9 mouse cellular contexts compared by ENCODE assay signal in genomic region chr16:18812385-18812910, GRCm38 (mm10). TPM values are rescaled to one million over a fixed set of nuclear protein-coding genes. Genes with fewer than 3 reads are reported as not detected.
DNase-seq lines count a peak whose midpoint lies in the region; ATAC-seq and TF ChIP-seq lines count a peak whose summit lies in the region.
"Had no signal": no experiment of that assay in that cellular context is flagged by ENCODE, and none has a peak within 500 bp of the region (broad histone marks: within the 10 kb centered on the region; RNA-seq: fewer than 3 reads in every experiment).

No protein-coding gene starts in this region.

- H3K4me1 ChIP-seq in heart, embryonic 13.5 days: peaks cover 27% of the 10 kb centered on the region
- H3K4me1 ChIP-seq in ES-E14 (ENCODE audit: control insufficient read depth in 2 of 2, insufficient read depth in 2 of 2, low read length in 2 of 2, poor library complexity in 1 of 2): peaks cover 0 to 3% of the 10 kb centered on the region in 2 experiments; a peak in 1 of 4 replicates
- peaks cover 21% of the 10 kb centered on the region for H3K4me1 ChIP-seq in forebrain, embryonic 15.5 days
- H3K4me1 ChIP-seq in liver, postnatal 0 days (ENCODE audit: insufficient read depth): peaks cover 15% of the 10 kb centered on the region

- ATAC-seq in heart, embryonic 13.5 days (ENCODE audit: extremely low read depth, insufficient number of reproducible peaks, low FRiP score, low TSS enrichment): peak; percentile 29
- no peak for ATAC-seq in forebrain, embryonic 15.5 days (replicated peaks)
- ATAC-seq in liver, postnatal 0 days: peak; percentile 36

- H3K9me3 ChIP-seq in heart, embryonic 13.5 days: no peaks in the 10 kb centered on the region
- H3K9me3 ChIP-seq in ES-E14 (ENCODE audit: control insufficient read depth, insufficient read depth, low read depth, low read length): no peaks in the 10 kb centered on the region
- H3K9me3 ChIP-seq in forebrain, embryonic 15.5 days: no peaks in the 10 kb centered on the region
- no peaks in the 10 kb centered on the region for H3K9me3 ChIP-seq in liver, postnatal 0 days (ENCODE audit: low read length)

- peak overlapping the region; percentile 91 for H3K4me3 ChIP-seq in heart, embryonic 13.5 days
- peak overlapping the region; percentile 83 to 87 for H3K4me3 ChIP-seq in ES-E14 (ENCODE audit: insufficient read depth in 1 of 2, low read depth in 1 of 2, low read length in 2 of 2, poor library complexity in 1 of 2, severe bottlenecking in 1 of 2)
- H3K4me3 ChIP-seq in forebrain, embryonic 15.5 days: peak overlapping the region; percentile 81
- peak overlapping the region; percentile 89 for H3K4me3 ChIP-seq in liver, postnatal 0 days (ENCODE audit: low read depth, low read length)

- H3K27ac ChIP-seq in heart, embryonic 13.5 days (replicated peaks): peak overlapping the region; percentile 76
- peak overlapping the region; percentile 37 for H3K27ac ChIP-seq in ES-E14 (ENCODE audit: insufficient read depth, low read depth, low read length, poor library complexity, severe bottlenecking)
- H3K27ac ChIP-seq in forebrain, embryonic 15.5 days (replicated peaks): peak overlapping the region; percentile 80
- peak overlapping the region; percentile 94 for H3K27ac ChIP-seq in liver, postnatal 0 days (ENCODE audit: low read depth)

- no peaks in the 10 kb centered on the region for H3K27me3 ChIP-seq in heart, embryonic 13.5 days (replicated peaks)
- H3K27me3 ChIP-seq in forebrain, embryonic 15.5 days: no peaks in the 10 kb centered on the region
- H3K27me3 ChIP-seq in liver, postnatal 0 days (ENCODE audit: insufficient read depth, low read length): no peaks in the 10 kb centered on the region

- DNase-seq in heart, adult 9 months (ENCODE audit: low spot score in 2 of 2): no peak
- no peak for DNase-seq in ES-E14 (ENCODE audit: low read depth, low spot score)
- DNase-seq in liver, postnatal 0 days: no peak
- no peak for DNase-seq in natural killer cell, adult 2 months (ENCODE audit: low spot score in 2 of 2)
- DNase-seq in layer of hippocampus, adult 18-20 months (ENCODE audit: low spot score in 2 of 2): no peak
- DNase-seq in right cerebral cortex, adult 2 months (ENCODE audit: low spot score in 2 of 2): no peak

- peak overlapping the region; percentile 95 for H3K4me2 ChIP-seq in heart, embryonic 13.5 days
- peak overlapping the region; percentile 70 for H3K4me2 ChIP-seq in forebrain, embryonic 15.5 days (replicated peaks)
- H3K4me2 ChIP-seq in liver, postnatal 0 days (ENCODE audit: low read depth, low read length): peak overlapping the region; percentile 98

- in situ Hi-C loops in ES-E14 (cut with MboI; ENCODE audit: low sequenced_read_pairs in 2 of 2, unreplicated experiment in 2 of 2): no loop called here

- TF ChIP-seq EP300 in liver, postnatal 0 days (IDR thresholded peaks at IDR 0.05; ENCODE audit: low read depth): no peak

- H3K9ac ChIP-seq in heart, embryonic 13.5 days: peak overlapping the region; percentile 92
- peak overlapping the region; percentile 91 for H3K9ac ChIP-seq in ES-E14 (ENCODE audit: insufficient read depth, low read depth, low read length, poor library complexity, severe bottlenecking)
- peak overlapping the region; percentile 77 for H3K9ac ChIP-seq in forebrain, embryonic 15.5 days (replicated peaks)
- peak overlapping the region; percentile 97 for H3K9ac ChIP-seq in liver, postnatal 0 days (replicated peaks)

- 1% methylated on average over 31 of the region's 31 CpGs for WGBS in heart, embryonic 13.5 days
- 2% methylated on average over 31 of the region's 31 CpGs for WGBS in forebrain, embryonic 15.5 days
- WGBS in liver, postnatal 0 days (ENCODE audit: insufficient replicate concordance): under 1% methylated on average over 31 of the region's 31 CpGs

- H3K36me3 ChIP-seq in heart, embryonic 13.5 days: peaks cover 56% of the 10 kb centered on the region
- peaks cover 18% of the 10 kb centered on the region for H3K36me3 ChIP-seq in ES-E14 (ENCODE audit: control insufficient read depth, insufficient read depth, low read length, poor library complexity, severe bottlenecking)
- H3K36me3 ChIP-seq in forebrain, embryonic 15.5 days: peaks cover 22% of the 10 kb centered on the region; the same call in 1 of the 2 replicates
- H3K36me3 ChIP-seq in liver, postnatal 0 days (replicated peaks; ENCODE audit: insufficient read depth, low read length): peaks cover 34% of the 10 kb centered on the region

- no peak for TF ChIP-seq CTCF in liver, postnatal 0 days (IDR thresholded peaks at IDR 0.05; ENCODE audit: low read depth)

TF ChIP-seq in ES-E14, 5 proteins besides CTCF, POLR2A, EP300 and RAD21:
- no peak for TF ChIP-seq CHD2 (IDR thresholded peaks at IDR 0.05; ENCODE audit: low read depth, low read length)
- TF ChIP-seq MAFK (IDR thresholded peaks at IDR 0.05; ENCODE audit: insufficient read depth, low read depth, low read length): no peak
- TF ChIP-seq HCFC1 (IDR thresholded peaks at IDR 0.05; ENCODE audit: borderline replicate concordance, insufficient read depth, low read length): no peak
- no peak for TF ChIP-seq ZC3H11A (IDR thresholded peaks at IDR 0.05; ENCODE audit: borderline replicate concordance, low read depth, low read length)
- TF ChIP-seq ZNF384 (IDR thresholded peaks at IDR 0.05; ENCODE audit: low read depth, low read length): no peak
TF ChIP-seq in ES-E14: peak in this region for 0.

RNA-seq across cellular contexts. Expression of gene Cdc45, which starts 0.7 kb away (rescaled TPM):
- polyA plus RNA-seq in heart, embryonic 13.5 days (2015; fragmentation: Nextera tagmentation; extraction: Ambion mirVana): 34.4 and 36.1 TPM in 2 replicates
- total RNA-seq in ES-E14 (2012; rRNA removed): 52.5 and 53.5 TPM in 2 replicates
- polyA plus RNA-seq in forebrain, embryonic 15.5 days (2015; fragmentation: Nextera tagmentation; extraction: Ambion mirVana): 24.8 and 27.3 TPM in 2 replicates
- polyA plus RNA-seq in liver, postnatal 0 days (2015; fragmentation: Nextera tagmentation; extraction: Ambion mirVana): 15.8 and 18.7 TPM in 2 replicates
- 1 to 10 TPM; 2.0 to 2.2 TPM for total RNA-seq in layer of hippocampus, adult 18-20 months (2021)

RNA-seq across cellular contexts. Expression of gene Ufd1, which starts 0.9 kb away (rescaled TPM):
- polyA plus RNA-seq in heart, embryonic 13.5 days (2015; fragmentation: Nextera tagmentation; extraction: Ambion mirVana): 64.8 and 68.0 TPM in 2 replicates
- 49.0 and 49.2 TPM in 2 replicates for total RNA-seq in ES-E14 (2012; rRNA removed)
- 121 and 127 TPM in 2 replicates for polyA plus RNA-seq in forebrain, embryonic 15.5 days (2015; fragmentation: Nextera tagmentation; extraction: Ambion mirVana)
- polyA plus RNA-seq in liver, postnatal 0 days (2015; fragmentation: Nextera tagmentation; extraction: Ambion mirVana): 39.2 and 41.0 TPM in 2 replicates
- total RNA-seq in layer of hippocampus, adult 18-20 months (2021): 10 to 100 TPM; 97.5 to 98.3 TPM

RNA-seq across cellular contexts. Expression of gene 2510002D24Rik, which starts 23.9 kb away (rescaled TPM):
- polyA plus RNA-seq in heart, embryonic 13.5 days (2015; fragmentation: Nextera tagmentation; extraction: Ambion mirVana): 33.3 and 43.3 TPM in 2 replicates
- total RNA-seq in ES-E14 (2012; rRNA removed): 10.5 and 14.6 TPM in 2 replicates
- 30.7 and 31.2 TPM in 2 replicates for polyA plus RNA-seq in forebrain, embryonic 15.5 days (2015; fragmentation: Nextera tagmentation; extraction: Ambion mirVana)
- polyA plus RNA-seq in liver, postnatal 0 days (2015; fragmentation: Nextera tagmentation; extraction: Ambion mirVana): 9.7 and 11.8 TPM in 2 replicates
- total RNA-seq in layer of hippocampus, adult 18-20 months (2021): 10 to 100 TPM; 24.7 to 27.8 TPM

RNA-seq across cellular contexts. Expression of gene Gm28539, which starts 23.9 kb away (rescaled TPM):
- polyA plus RNA-seq in heart, embryonic 13.5 days (2015; fragmentation: Nextera tagmentation; extraction: Ambion mirVana): not detected in 2 replicates
- 1.4 TPM in 1 of 2 replicates, not detected in the other for total RNA-seq in ES-E14 (2012; rRNA removed)
- polyA plus RNA-seq in forebrain, embryonic 15.5 days (2015; fragmentation: Nextera tagmentation; extraction: Ambion mirVana): not detected in 2 replicates
- not detected in 2 replicates for polyA plus RNA-seq in liver, postnatal 0 days (2015; fragmentation: Nextera tagmentation; extraction: Ambion mirVana)
- total RNA-seq in layer of hippocampus, adult 18-20 months (2021): 1 to 10 TPM; 6.6 to 7.2 TPM
- polyA plus RNA-seq: gonadal fat pad, adult 2 months had no signal

RNA-seq across cellular contexts. Expression of gene Cldn5, which starts 35.8 kb away (rescaled TPM):
- polyA plus RNA-seq in heart, embryonic 13.5 days (2015; fragmentation: Nextera tagmentation; extraction: Ambion mirVana): 17.2 and 18.0 TPM in 2 replicates
- total RNA-seq in ES-E14 (2012; rRNA removed): 2.5 and 9.1 TPM in 2 replicates
- polyA plus RNA-seq in forebrain, embryonic 15.5 days (2015; fragmentation: Nextera tagmentation; extraction: Ambion mirVana): 86.7 and 94.4 TPM in 2 replicates
- polyA plus RNA-seq in liver, postnatal 0 days (2015; fragmentation: Nextera tagmentation; extraction: Ambion mirVana): 11.5 and 13.9 TPM in 2 replicates
- total RNA-seq in layer of hippocampus, adult 18-20 months (2021): 10 to 100 TPM; 33.2 to 44.5 TPM

Comparison
In these comparisons a context has a peak if more than half of its experiments do, and no peak if none do; other contexts are left out.
1. H3K27ac ChIP-seq: peak in every context shown above with its lines; median percentile 94 in liver, postnatal 0 days; 80 in forebrain, embryonic 15.5 days; 76 in heart, embryonic 13.5 days; 37 in ES-E14.